Mouse (Mus musculus) cortical plate, adult 2 months (tissue): ENCODE data around the gene Pkd1l2. TPM values are rescaled to one million over a fixed set of nuclear protein-coding genes. Genes with fewer than 3 reads are reported as not detected.

Experiments used
- H3K27ac ChIP-seq: fragments of 200-500 bp; 2 replicates; pipeline ENCODE4 v1.5.1; 2012; ENCODE audit warnings: low read length, control low read depth, inconsistent platforms; ENCODE audit not compliant: insufficient read depth
- H3K4me1 ChIP-seq: fragments of 200-500 bp; 2 replicates; pipeline ENCODE4 v1.6.1; 2011; ENCODE audit warnings: low read length; ENCODE audit not compliant: control insufficient read depth, insufficient read depth
- H3K4me3 ChIP-seq: fragments of 200-500 bp; 2 replicates; pipeline ENCODE4 v1.5.1; 2011; ENCODE audit warnings: mild to moderate bottlenecking, low read length, control low read depth; ENCODE audit not compliant: insufficient read depth
- CTCF ChIP-seq: fragments of 200-500 bp; IDR thresholded peaks from 2 replicates; pipeline ENCODE4 v1.5.1; 2011; ENCODE audit warnings: mild to moderate bottlenecking, control low read depth, low read length; ENCODE audit not compliant: insufficient read depth; ENCODE audit errors: extremely low read depth
- POLR2A ChIP-seq: fragments of 200-500 bp; IDR thresholded peaks from 2 replicates; pipeline ENCODE4 v1.6.1; 2011; ENCODE audit warnings: mild to moderate bottlenecking, low read length, control low read depth; ENCODE audit not compliant: insufficient read depth; ENCODE audit errors: extremely low read depth
- polyA plus RNA-seq: library from polyadenylated mRNA; depleted of rRNA; stranded (reverse); fragments of >200 nt; gene quantifications from 2 replicates; pipeline ENCODE4 v1.2.3, GENCODE M21; 2012

Gene Pkd1l2
- polyA plus RNA-seq, 1 experiment, result 0.19 TPM

DNA sequence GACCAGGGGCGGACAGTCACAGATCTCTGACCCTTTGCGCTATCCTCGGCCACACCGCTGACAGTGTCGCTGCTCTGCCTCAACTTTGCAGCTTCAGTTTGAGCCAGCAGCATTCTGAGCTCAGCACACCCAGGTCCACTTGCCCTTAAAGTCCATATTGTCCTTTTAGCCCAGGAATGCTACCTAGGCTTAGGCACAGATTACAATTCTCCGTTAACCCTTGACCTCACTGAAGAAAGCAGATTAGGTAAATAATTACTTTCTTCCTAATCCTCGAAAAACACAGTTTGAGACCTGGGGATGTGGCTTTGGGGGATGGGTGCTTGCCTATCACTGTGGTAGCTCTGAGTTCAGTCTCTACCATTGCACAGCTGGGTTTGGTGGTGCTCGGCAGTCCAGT, 91.0 kb downstream of the Pkd1l2 start:
- Histone ChIP-seq H3K4me3 (no peak overlapping the region), H3K4me1 (no peaks in the 10 kb centered on the region), H3K27ac (no peak overlapping the region)
- TF ChIP-seq CTCF, result no peak
- TF ChIP-seq POLR2A, result no peak

- TF ChIP-seq POLR2A (no peak), CTCF (no peak)
- no peak overlapping the region for H3K27ac ChIP-seq
- H3K4me1 ChIP-seq, result no peaks in the 10 kb centered on the region
- no peak overlapping the region for H3K4me3 ChIP-seq
Observed at GRCm38 (mm10) chr8:116989842-116990241, 92.4 kb downstream of the Pkd1l2 start.

DNA sequence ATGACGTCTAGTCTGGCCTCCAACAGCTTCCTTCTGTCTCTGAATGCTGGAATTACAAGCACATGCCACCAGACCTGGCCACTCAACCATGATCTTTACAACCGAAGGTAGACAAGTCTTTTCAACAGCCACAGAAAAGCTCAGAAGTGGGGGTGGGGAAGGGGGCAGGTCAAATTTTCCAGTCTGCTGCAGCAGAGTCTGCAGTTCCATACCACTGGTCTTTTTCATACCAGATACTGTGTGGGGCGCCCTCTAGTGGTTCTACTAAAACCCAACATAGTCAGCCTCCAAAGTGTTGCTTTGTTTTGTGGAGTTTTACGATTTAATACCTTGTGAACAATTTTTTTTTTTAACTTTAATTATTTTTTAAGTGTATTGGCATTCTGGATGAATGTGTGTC, 102.1 kb downstream of the Pkd1l2 start:
- TF ChIP-seq CTCF, result peak; percentile 54; the same call in 1 of the 2 replicates
- TF ChIP-seq POLR2A, result no peak
- Histone ChIP-seq H3K4me1 (no peaks in the 10 kb centered on the region), H3K4me3 (no peak overlapping the region), H3K27ac (no peak overlapping the region)

GRCm38 (mm10) chr8:116978631-116979256, 103.5 kb downstream of the Pkd1l2 start, which contains the start of gene 1700030J22Rik:
TSS of gene 1700030J22Rik (minus strand) at chr8:116978959.
- TF ChIP-seq CTCF, result no peak
- no peak for TF ChIP-seq POLR2A
- Histone ChIP-seq H3K4me1 (no peaks in the 10 kb centered on the region), H3K4me3 (peak within 1 kb of the TSS; percentile 58), H3K27ac (no peak within 1 kb of the TSS)

GRCm38 (mm10) chr8:116978052-116978451, 104.2 kb downstream of the Pkd1l2 start:
- TF ChIP-seq POLR2A (no peak), CTCF (no peak)
- Histone ChIP-seq H3K27ac (no peak overlapping the region), H3K4me1 (no peaks in the 10 kb centered on the region), H3K4me3 (peak overlapping the region; percentile 58)

DNA sequence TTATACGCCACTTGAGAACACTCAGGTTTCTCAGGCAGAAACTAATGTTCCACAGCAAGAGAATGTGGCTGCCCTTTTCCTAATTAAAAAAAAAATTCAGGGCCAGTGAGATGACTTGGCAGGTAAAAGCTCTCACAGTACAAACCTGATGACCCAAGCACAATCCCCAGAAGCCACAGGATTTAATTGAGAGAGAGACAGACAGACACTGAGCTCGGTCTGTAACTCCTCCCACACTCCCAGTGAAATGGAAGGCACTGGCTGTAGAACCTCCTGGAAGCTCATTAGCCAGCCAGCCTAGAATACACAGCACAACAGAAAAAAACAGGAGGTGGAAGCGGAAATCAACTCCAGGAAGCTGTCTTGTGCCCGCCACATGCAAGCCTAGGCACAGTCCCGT, 106.6 kb downstream of the Pkd1l2 start:
- Histone ChIP-seq H3K4me3 (no peak overlapping the region), H3K27ac (no peak overlapping the region), H3K4me1 (no peaks in the 10 kb centered on the region)
- TF ChIP-seq CTCF, result no peak
- no peak for TF ChIP-seq POLR2A

DNA sequence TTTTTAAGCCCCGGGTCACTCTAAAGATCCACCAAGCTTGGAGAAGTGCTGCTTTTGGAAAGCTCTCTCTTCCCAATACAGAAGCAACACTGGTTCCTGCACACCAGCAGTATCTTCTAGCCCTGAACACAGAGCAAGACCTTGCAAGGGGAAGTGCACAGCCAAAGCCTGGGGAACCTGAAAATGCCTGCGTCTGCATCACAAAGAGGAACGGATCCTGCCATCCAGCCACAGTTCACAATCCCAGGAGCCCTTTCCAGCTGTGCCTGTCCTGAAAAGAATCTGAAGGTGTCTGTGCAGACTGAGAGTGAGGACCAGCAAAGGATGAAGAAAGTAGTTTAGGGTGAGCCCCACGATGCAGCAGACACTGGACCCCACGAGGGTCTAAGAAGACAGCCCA, 107.2 kb downstream of the Pkd1l2 start:
- no peak overlapping the region for H3K27ac ChIP-seq
- H3K4me3 ChIP-seq, result no peak overlapping the region
- no peak for TF ChIP-seq POLR2A
- TF ChIP-seq CTCF, result no peak
- no peaks in the 10 kb centered on the region for H3K4me1 ChIP-seq

DNA sequence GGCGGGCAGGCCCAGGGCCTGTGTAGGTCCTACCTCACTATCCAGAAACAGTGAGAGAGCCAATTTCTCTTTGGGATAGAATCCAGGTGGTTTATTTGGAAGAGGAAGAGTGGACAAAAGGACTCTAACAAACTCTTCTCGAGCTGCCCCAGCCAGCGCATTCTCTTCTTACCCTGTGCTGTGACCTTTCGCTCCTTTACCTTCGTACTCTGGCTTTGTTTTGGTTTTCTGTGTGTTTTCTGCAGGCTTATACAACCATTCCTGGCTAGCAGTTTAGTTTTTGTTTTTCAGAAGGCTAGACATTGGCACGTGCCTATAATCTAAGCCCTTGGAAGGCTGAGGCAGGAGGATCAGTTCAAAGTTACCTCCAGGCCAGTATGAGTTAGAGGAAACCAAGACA, 112.7 kb downstream of the Pkd1l2 start:
- no peaks in the 10 kb centered on the region for H3K4me1 ChIP-seq
- H3K4me3 ChIP-seq, result no peak overlapping the region
- TF ChIP-seq POLR2A, result no peak
- no peak for TF ChIP-seq CTCF
- H3K27ac ChIP-seq, result no peak overlapping the region

DNA sequence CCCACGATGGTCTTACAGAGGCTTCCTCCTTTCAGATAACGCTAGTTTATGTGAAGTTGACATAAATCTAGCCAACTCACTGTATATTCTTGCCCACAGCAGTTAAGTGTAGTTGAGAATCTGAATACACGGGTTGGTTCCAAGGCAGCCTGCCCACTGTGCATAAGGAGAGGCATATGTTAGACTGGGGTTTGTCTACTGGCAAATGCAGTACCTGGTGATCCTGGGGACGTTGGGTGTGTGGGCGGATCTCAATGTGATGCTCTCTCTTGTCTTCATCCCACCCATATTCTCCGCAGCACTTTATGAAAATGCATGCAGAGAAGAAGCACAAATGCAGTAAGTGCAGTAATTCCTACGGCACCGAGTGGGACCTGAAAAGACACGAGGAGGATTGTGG, 127.8 kb downstream of the Pkd1l2 start:
- TF ChIP-seq CTCF (no peak), POLR2A (no peak)
- Histone ChIP-seq H3K27ac (no peak overlapping the region), H3K4me3 (no peak overlapping the region)

GRCm38 (mm10) chr8:116952428-116952827, 129.8 kb downstream of the Pkd1l2 start:
- no peak overlapping the region for H3K4me3 ChIP-seq
- peaks cover 3% of the 10 kb centered on the region; the same call in 1 of the 2 replicates for H3K4me1 ChIP-seq
- TF ChIP-seq POLR2A, result no peak
- no peak for TF ChIP-seq CTCF
- H3K27ac ChIP-seq, result no peak overlapping the region

More for the DNA sequence above, 127.8 kb downstream of the Pkd1l2 start:
- H3K4me1 ChIP-seq, result peaks cover 3% of the 10 kb centered on the region; the same call in 1 of the 2 replicates
